Mouse (Mus musculus): ENCODE measurements around the gene Dhrs2. TPM values are rescaled to one million over a fixed set of nuclear protein-coding genes. Genes with fewer than 3 reads are reported as not detected.

Dhrs2 gene
- not detected in 2 replicates for polyA plus RNA-seq (2014; fragmentation: Nextera tagmentation; extraction: Ambion mirVana)

DNA sequence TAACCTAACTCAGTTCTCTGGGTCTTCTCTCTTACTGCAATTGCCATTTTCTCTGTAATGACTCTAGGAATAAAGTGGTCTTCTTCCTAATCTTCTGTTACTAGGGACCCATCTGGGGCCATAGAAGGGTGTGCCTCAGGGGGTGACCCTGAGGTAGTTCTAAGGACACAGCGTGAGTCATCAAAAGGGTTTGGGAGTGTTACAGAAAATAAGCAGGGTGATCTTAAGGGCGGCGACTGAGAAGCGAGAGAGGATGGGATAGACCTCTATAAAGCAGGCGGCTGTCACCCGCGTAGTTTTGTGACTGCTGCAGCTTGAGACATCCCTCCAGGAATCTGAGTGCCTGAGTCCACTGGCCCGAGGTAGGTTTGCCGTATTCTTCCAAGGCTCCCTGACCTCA, at the start of gene Dhrs2:
Dhrs2 (plus strand) TSS at position 301 of the 400 bp plus-strand sequence.
- whole genome bisulfite sequencing = 82% methylated on average over 9 of the region's 9 CpGs
- H3K36me3 ChIP-seq (ENCODE audit: control insufficient read depth, insufficient read depth, low read length) = no peaks in the 10 kb centered on the region
- no peak within 1 kb of the TSS for H3K4me3 ChIP-seq (ENCODE audit: low read depth, low read length)
- no peak within 1 kb of the TSS for H3K27ac ChIP-seq (ENCODE audit: low read depth, low read length)
- H3K27me3 ChIP-seq (ENCODE audit: control insufficient read depth, insufficient read depth, low read length) = no peaks in the 10 kb centered on the region
- no peak for ATAC-seq (ENCODE audit: low FRiP score)
- DNase-seq (ENCODE audit: low spot score, missing footprints) = no peak
- no peak within 1 kb of the TSS for H3K4me2 ChIP-seq
- H3K9me3 ChIP-seq (ENCODE audit: control insufficient read depth, low read length) = no peaks in the 10 kb centered on the region
- H3K4me1 ChIP-seq (ENCODE audit: control insufficient read depth, insufficient read depth, low read length) = no peaks in the 10 kb centered on the region
- H3K9ac ChIP-seq (ENCODE audit: low read length) = no peak within 1 kb of the TSS

DNA sequence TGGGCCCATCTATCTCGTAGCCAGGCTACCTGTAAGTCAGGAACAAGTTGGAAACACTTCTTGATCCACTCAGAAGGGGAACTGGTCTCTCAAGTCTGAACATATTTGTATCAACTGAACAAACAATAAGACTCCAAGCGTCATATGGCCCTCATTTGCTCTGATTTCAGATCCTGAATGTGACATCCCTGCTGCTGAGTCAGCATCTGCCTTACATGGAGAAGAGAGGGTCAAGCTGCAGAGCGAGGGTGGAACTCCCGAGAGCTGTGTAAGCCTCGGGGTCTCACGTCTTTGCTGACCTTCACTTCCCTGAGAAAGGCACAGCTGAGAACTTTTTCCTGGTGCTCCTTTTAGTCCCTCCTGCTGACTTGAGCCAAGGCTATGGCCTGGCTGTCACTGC, 47.6 kb upstream of the Dhrs2 start:
- H3K4me1 ChIP-seq (ENCODE audit: control insufficient read depth, insufficient read depth, low read length) = no peaks in the 10 kb centered on the region
- H3K4me2 ChIP-seq = no peak overlapping the region
- no peaks in the 10 kb centered on the region for H3K27me3 ChIP-seq (ENCODE audit: control insufficient read depth, insufficient read depth, low read length)
- DNase-seq (ENCODE audit: low spot score, missing footprints) = no peak
- no peak overlapping the region for H3K27ac ChIP-seq (ENCODE audit: low read depth, low read length)
- no peak overlapping the region for H3K4me3 ChIP-seq (ENCODE audit: low read depth, low read length)
- ATAC-seq (ENCODE audit: low FRiP score) = no peak
- no peaks in the 10 kb centered on the region for H3K36me3 ChIP-seq (ENCODE audit: control insufficient read depth, insufficient read depth, low read length)
- no peaks in the 10 kb centered on the region for H3K9me3 ChIP-seq (ENCODE audit: control insufficient read depth, low read length)
- H3K9ac ChIP-seq (ENCODE audit: low read length) = no peak overlapping the region
- 81% methylated on average over 6 of the region's 6 CpGs for WGBS

DNA sequence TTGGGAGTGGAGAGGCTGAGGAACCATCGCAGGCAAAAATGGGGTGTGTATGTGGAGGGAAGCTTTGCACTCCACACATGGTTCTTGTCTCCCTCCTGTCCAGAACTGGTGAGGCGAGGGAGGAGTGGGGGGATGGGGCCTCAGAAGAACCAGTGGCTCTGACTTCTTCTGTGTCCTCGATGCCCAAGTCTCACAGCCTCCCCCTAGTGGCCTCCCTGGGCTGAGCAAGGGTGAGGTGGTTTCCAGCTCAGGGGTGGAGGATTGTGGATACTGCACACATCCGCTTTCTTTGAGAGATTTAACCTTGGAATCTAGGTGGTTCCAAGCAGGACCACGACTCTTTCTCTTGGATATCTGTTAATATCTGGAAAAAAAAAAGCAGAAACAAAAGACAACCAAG, 44.5 kb upstream of the Dhrs2 start:
- DNase-seq (ENCODE audit: low spot score, missing footprints) (peak; percentile 85), ATAC-seq (ENCODE audit: low FRiP score) (no peak)
- 49% methylated on average over 5 of the region's 5 CpGs for WGBS
- H3K9ac ChIP-seq (ENCODE audit: low read length) = no peak overlapping the region
- no peaks in the 10 kb centered on the region for H3K36me3 ChIP-seq (ENCODE audit: control insufficient read depth, insufficient read depth, low read length)
- no peaks in the 10 kb centered on the region for H3K9me3 ChIP-seq (ENCODE audit: control insufficient read depth, low read length)
- H3K4me3 ChIP-seq (ENCODE audit: low read depth, low read length) = no peak overlapping the region
- no peaks in the 10 kb centered on the region for H3K4me1 ChIP-seq (ENCODE audit: control insufficient read depth, insufficient read depth, low read length)
- no peaks in the 10 kb centered on the region for H3K27me3 ChIP-seq (ENCODE audit: control insufficient read depth, insufficient read depth, low read length)
- H3K4me2 ChIP-seq = no peak overlapping the region
- no peak overlapping the region for H3K27ac ChIP-seq (ENCODE audit: low read depth, low read length)

DNA sequence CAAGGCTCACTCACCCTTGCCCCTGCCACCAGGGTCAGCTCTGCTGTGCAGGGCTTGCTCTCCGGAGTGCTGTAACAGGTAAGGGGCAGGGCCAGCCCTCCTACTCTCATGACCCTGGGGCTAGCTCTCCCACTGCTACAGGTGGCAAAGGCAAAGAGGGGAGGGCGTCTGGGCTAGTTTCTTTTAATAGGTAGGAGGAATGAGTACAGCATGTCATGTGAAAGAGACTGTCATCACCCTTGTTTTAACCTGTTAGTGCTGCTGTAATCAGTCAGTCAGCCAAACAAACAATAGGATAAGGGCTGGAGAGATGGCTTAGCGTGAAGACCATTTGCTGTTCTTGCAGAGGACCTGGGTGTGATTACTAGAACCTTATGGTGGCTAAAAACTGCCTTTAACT, 40.9 kb upstream of the Dhrs2 start:
- no peak overlapping the region for H3K4me2 ChIP-seq
- no peak for ATAC-seq (ENCODE audit: low FRiP score)
- no peak overlapping the region for H3K4me3 ChIP-seq (ENCODE audit: low read depth, low read length)
- H3K27me3 ChIP-seq (ENCODE audit: control insufficient read depth, insufficient read depth, low read length) = no peaks in the 10 kb centered on the region
- H3K27ac ChIP-seq (ENCODE audit: low read depth, low read length) = no peak overlapping the region
- no peaks in the 10 kb centered on the region for H3K9me3 ChIP-seq (ENCODE audit: control insufficient read depth, low read length)
- no peak overlapping the region for H3K9ac ChIP-seq (ENCODE audit: low read length)
- no peaks in the 10 kb centered on the region for H3K36me3 ChIP-seq (ENCODE audit: control insufficient read depth, insufficient read depth, low read length)
- no peaks in the 10 kb centered on the region for H3K4me1 ChIP-seq (ENCODE audit: control insufficient read depth, insufficient read depth, low read length)
- 67% methylated on average over 3 of the region's 3 CpGs for WGBS
- peak; percentile 51 for DNase-seq (ENCODE audit: low spot score, missing footprints)

DNA sequence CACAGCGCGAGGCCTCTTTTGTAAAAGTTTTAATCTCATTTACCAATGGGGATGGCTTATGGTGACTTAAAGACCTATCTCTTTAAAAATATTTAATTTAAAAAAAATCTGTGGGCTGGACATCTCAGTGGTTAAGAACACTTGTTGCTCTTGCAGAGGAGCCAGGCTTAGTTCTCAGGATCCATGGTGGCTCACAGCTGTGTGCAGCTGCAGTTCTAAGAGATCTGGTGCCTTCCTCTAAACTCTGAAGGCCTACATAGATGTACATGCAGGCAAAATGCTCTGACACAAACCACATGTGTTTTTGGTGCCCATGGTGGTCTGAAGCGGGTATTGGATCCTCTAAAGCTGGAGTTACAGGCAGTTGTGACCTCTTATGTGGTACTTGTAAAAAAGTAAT, 38.6 kb upstream of the Dhrs2 start:
- H3K27ac ChIP-seq (ENCODE audit: low read depth, low read length) = no peak overlapping the region
- no peaks in the 10 kb centered on the region for H3K4me1 ChIP-seq (ENCODE audit: control insufficient read depth, insufficient read depth, low read length)
- no peaks in the 10 kb centered on the region for H3K27me3 ChIP-seq (ENCODE audit: control insufficient read depth, insufficient read depth, low read length)
- H3K9me3 ChIP-seq (ENCODE audit: control insufficient read depth, low read length) = no peaks in the 10 kb centered on the region
- H3K4me2 ChIP-seq = no peak overlapping the region
- no peak overlapping the region for H3K4me3 ChIP-seq (ENCODE audit: low read depth, low read length)
- H3K9ac ChIP-seq (ENCODE audit: low read length) = no peak overlapping the region
- ATAC-seq (ENCODE audit: low FRiP score) (no peak), DNase-seq (ENCODE audit: low spot score, missing footprints) (no peak)
- 89% methylated on average over 3 of the region's 3 CpGs for WGBS
- H3K36me3 ChIP-seq (ENCODE audit: control insufficient read depth, insufficient read depth, low read length) = no peaks in the 10 kb centered on the region

DNA sequence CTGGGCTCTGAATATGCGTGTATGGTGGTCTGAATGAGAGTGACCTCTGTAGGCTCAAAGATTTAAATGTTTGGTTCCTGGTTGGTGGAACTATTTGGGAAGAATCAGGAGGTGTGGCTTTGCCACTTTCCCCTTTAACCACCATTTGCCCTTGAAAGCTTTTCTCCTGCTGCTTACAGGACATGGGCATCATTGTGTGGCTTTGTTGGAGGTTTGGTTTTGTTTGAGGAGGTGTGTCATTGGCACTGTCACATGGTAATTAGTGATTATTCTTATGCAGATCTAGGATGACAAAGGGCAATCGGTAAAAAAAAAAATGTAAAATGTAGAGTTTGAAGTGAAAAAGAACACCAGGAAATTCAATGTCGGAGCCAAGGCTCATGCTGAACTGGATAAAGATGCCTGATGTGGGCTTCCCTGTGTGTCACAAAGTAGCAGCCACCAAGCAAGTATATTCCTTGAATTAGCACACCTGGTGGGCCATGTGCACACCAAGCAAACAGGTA, 37.1 kb upstream of the Dhrs2 start:
- WGBS = 75% methylated on average over 3 of the region's 3 CpGs
- ATAC-seq (ENCODE audit: low FRiP score) = no peak
- Histone ChIP-seq H3K36me3 (ENCODE audit: control insufficient read depth, insufficient read depth, low read length) (no peaks in the 10 kb centered on the region), H3K4me2 (no peak overlapping the region), H3K9ac (ENCODE audit: low read length) (no peak overlapping the region), H3K9me3 (ENCODE audit: control insufficient read depth, low read length) (no peaks in the 10 kb centered on the region), H3K27ac (ENCODE audit: low read depth, low read length) (no peak overlapping the region), H3K4me3 (ENCODE audit: low read depth, low read length) (no peak overlapping the region), H3K4me1 (ENCODE audit: control insufficient read depth, insufficient read depth, low read length) (peaks cover 11% of the 10 kb centered on the region), H3K27me3 (ENCODE audit: control insufficient read depth, insufficient read depth, low read length) (no peaks in the 10 kb centered on the region)
- peak; percentile 47 for DNase-seq (ENCODE audit: low spot score, missing footprints)

DNA sequence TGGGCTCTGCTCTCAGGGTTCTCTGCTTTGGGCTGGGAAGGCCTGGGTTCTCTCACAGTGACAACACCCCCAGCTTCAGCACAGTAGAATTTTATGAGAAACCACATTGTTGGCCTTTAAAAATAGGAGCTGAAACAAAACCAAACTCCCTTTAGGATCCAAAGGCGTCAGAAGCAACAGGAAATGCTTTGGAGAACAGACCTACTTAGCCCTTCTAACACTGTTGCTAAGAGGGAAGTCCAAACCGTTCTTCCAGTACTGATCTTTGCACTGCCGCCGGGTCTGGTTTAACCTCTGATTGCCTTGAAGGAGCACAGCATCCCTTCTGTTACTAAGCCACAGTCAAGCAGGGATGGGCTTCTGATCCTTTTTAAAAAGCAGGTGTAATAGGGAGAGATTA, 33.3 kb upstream of the Dhrs2 start:
- no peaks in the 10 kb centered on the region for H3K36me3 ChIP-seq (ENCODE audit: control insufficient read depth, insufficient read depth, low read length)
- H3K9me3 ChIP-seq (ENCODE audit: control insufficient read depth, low read length) = no peaks in the 10 kb centered on the region
- no peaks in the 10 kb centered on the region for H3K27me3 ChIP-seq (ENCODE audit: control insufficient read depth, insufficient read depth, low read length)
- peak; percentile 80 for DNase-seq (ENCODE audit: low spot score, missing footprints)
- H3K9ac ChIP-seq (ENCODE audit: low read length) = no peak overlapping the region
- H3K4me2 ChIP-seq = no peak overlapping the region
- ATAC-seq (ENCODE audit: low FRiP score) = no peak
- 29% methylated on average over 4 of the region's 4 CpGs for WGBS
- peaks cover 12% of the 10 kb centered on the region for H3K4me1 ChIP-seq (ENCODE audit: control insufficient read depth, insufficient read depth, low read length)
- no peak overlapping the region for H3K4me3 ChIP-seq (ENCODE audit: low read depth, low read length)
- H3K27ac ChIP-seq (ENCODE audit: low read depth, low read length) = no peak overlapping the region

DNA sequence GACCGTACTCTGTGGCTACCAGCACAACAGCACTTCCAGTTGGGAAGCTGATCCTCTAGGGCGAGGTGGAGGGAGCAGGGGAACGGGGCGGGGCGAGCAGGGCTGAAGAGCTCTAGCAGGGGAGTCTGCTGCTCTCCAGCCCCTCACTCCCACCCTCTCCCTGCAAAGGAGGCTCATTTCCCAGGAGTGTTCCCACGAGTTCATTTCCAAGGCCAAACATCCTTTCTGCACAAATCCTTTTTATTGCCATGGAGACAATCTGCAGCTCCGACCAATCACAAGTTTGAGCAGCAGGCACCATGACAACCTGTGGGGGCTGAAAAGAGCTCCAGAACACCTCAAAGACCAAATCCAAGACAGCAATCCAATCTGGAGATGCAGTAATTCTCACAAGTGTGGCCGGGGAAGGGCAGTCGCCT, 32.4 kb upstream of the Dhrs2 start:
- no peaks in the 10 kb centered on the region for H3K36me3 ChIP-seq (ENCODE audit: control insufficient read depth, insufficient read depth, low read length)
- no peak overlapping the region for H3K9ac ChIP-seq (ENCODE audit: low read length)
- H3K4me1 ChIP-seq (ENCODE audit: control insufficient read depth, insufficient read depth, low read length) = peaks cover 12% of the 10 kb centered on the region
- peak; percentile 91 for DNase-seq (ENCODE audit: low spot score, missing footprints)
- 0 out of 2 replicates have a peak overlapping the region, but pooled peaks have one; percentile 30 for H3K27ac ChIP-seq (ENCODE audit: low read depth, low read length)
- no peaks in the 10 kb centered on the region for H3K9me3 ChIP-seq (ENCODE audit: control insufficient read depth, low read length)
- no peak overlapping the region for H3K4me2 ChIP-seq
- ATAC-seq (ENCODE audit: low FRiP score) = peak; percentile 92
- H3K4me3 ChIP-seq (ENCODE audit: low read depth, low read length) = no peak overlapping the region
- 18% methylated on average over 9 of the region's 9 CpGs for WGBS
- no peaks in the 10 kb centered on the region for H3K27me3 ChIP-seq (ENCODE audit: control insufficient read depth, insufficient read depth, low read length)

DNA sequence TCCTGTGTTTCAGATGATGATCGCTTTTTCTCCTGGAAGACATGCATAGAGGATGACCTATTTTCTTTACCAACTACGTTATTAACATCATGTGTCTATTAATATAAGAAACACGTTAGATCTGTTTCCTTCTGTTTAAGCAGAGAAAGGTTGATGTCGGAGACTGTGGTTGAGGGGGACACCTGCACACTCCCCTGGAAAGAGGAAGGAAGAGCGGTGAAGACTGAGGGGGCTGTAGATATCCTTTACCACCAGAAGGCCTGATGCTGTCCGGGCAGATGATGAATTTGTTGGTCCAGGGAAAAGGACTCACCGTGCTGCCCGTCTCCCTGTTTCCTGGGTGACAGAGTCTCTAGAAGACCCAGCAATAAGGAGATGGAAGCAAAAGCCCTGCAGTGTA, 28.5 kb upstream of the Dhrs2 start:
- ATAC-seq (ENCODE audit: low FRiP score) = no peak
- Histone ChIP-seq H3K27ac (ENCODE audit: low read depth, low read length) (no peak overlapping the region), H3K4me2 (no peak overlapping the region), H3K4me1 (ENCODE audit: control insufficient read depth, insufficient read depth, low read length) (peaks cover 12% of the 10 kb centered on the region), H3K36me3 (ENCODE audit: control insufficient read depth, insufficient read depth, low read length) (no peaks in the 10 kb centered on the region), H3K4me3 (ENCODE audit: low read depth, low read length) (no peak overlapping the region), H3K9ac (ENCODE audit: low read length) (no peak overlapping the region), H3K9me3 (ENCODE audit: control insufficient read depth, low read length) (no peaks in the 10 kb centered on the region), H3K27me3 (ENCODE audit: control insufficient read depth, insufficient read depth, low read length) (no peaks in the 10 kb centered on the region)
- WGBS = 90% methylated on average over 8 of the region's 8 CpGs
- DNase-seq (ENCODE audit: low spot score, missing footprints) = peak; percentile 70
